Mouse (Mus musculus): Measurements from ENCODE around the gene Apba1. TPM values are rescaled to one million over a fixed set of nuclear protein-coding genes. Genes with fewer than 3 reads are reported as not detected.

The Apba1 gene
- polyA plus RNA-seq, 1 experiment from 2014 or later, result 0.79 TPM

DNA sequence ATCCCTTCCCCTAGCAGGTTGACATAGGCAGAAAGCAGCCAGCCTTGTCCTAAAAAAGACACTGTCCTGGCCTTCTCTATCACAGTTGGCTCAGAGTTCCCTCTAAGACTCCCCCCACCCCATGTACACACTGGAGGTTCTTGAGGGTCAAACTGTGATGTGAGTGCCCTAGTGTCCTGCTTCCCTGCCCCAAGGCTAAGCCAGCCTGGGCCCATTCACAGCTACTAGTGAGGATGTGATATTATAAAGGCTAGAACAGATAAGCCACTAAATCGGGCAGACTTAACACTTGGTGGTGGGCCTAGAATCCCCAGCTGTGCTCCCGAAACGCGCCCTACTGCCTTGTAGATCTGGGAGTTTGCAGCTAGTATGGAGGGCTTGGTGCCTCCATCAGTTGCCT lies 188.1 kb downstream of the Apba1 start:
- no peak overlapping the region for H3K4me2 ChIP-seq (replicated peaks; ENCODE audit: low read depth, low read length)
- H3K27me3 ChIP-seq (ENCODE audit: control insufficient read depth, insufficient read depth, low read length), result no peaks in the 10 kb centered on the region
- H3K4me1 ChIP-seq (ENCODE audit: control insufficient read depth, insufficient read depth, low read length), result 0 out of 2 replicates have a peak, but pooled peaks cover 4% of the 10 kb centered on the region
- ATAC-seq (ENCODE audit: low FRiP score, low TSS enrichment), result no peak
- H3K9me3 ChIP-seq (ENCODE audit: control insufficient read depth, low read length), result no peaks in the 10 kb centered on the region
- H3K9ac ChIP-seq (ENCODE audit: low read depth, low read length), result no peak overlapping the region
- WGBS, result 85% methylated on average over 4 of the region's 4 CpGs
- H3K4me3 ChIP-seq (ENCODE audit: low read length), result no peak overlapping the region
- H3K27ac ChIP-seq (ENCODE audit: low read depth, low read length), result no peak overlapping the region
- no peaks in the 10 kb centered on the region for H3K36me3 ChIP-seq (ENCODE audit: control insufficient read depth, insufficient read depth, low read length)

- ATAC-seq (ENCODE audit: low FRiP score, low TSS enrichment), result no peak
- Histone ChIP-seq H3K27me3 (ENCODE audit: control insufficient read depth, insufficient read depth, low read length) (no peaks in the 10 kb centered on the region), H3K9ac (ENCODE audit: low read depth, low read length) (no peak overlapping the region), H3K4me2 (replicated peaks; ENCODE audit: low read depth, low read length) (no peak overlapping the region), H3K9me3 (ENCODE audit: control insufficient read depth, low read length) (no peaks in the 10 kb centered on the region), H3K27ac (ENCODE audit: low read depth, low read length) (no peak overlapping the region), H3K4me3 (ENCODE audit: low read length) (no peak overlapping the region), H3K4me1 (ENCODE audit: control insufficient read depth, insufficient read depth, low read length) (0 out of 2 replicates have a peak, but pooled peaks cover 4% of the 10 kb centered on the region), H3K36me3 (ENCODE audit: control insufficient read depth, insufficient read depth, low read length) (no peaks in the 10 kb centered on the region)
- WGBS, result 63% methylated on average over 4 of the region's 4 CpGs
Observed at GRCm38 (mm10) chr19:23947871-23948270, 189.2 kb downstream of the Apba1 start.

GRCm38 (mm10) chr19:23948301-23949000 lies 189.8 kb downstream of the Apba1 start:
- 0 out of 2 replicates have a peak, but pooled peaks cover 4% of the 10 kb centered on the region for H3K4me1 ChIP-seq (ENCODE audit: control insufficient read depth, insufficient read depth, low read length)
- ATAC-seq (ENCODE audit: low FRiP score, low TSS enrichment), result no peak
- H3K4me2 ChIP-seq (replicated peaks; ENCODE audit: low read depth, low read length), result no peak overlapping the region
- no peaks in the 10 kb centered on the region for H3K9me3 ChIP-seq (ENCODE audit: control insufficient read depth, low read length)
- H3K4me3 ChIP-seq (ENCODE audit: low read length), result no peak overlapping the region
- WGBS, result 43% methylated on average over 12 of the region's 12 CpGs
- no peaks in the 10 kb centered on the region for H3K27me3 ChIP-seq (ENCODE audit: control insufficient read depth, insufficient read depth, low read length)
- H3K9ac ChIP-seq (ENCODE audit: low read depth, low read length), result no peak overlapping the region
- no peak overlapping the region for H3K27ac ChIP-seq (ENCODE audit: low read depth, low read length)
- no peaks in the 10 kb centered on the region for H3K36me3 ChIP-seq (ENCODE audit: control insufficient read depth, insufficient read depth, low read length)

GRCm38 (mm10) chr19:23955461-23955860 lies 196.8 kb downstream of the Apba1 start:
- Histone ChIP-seq H3K4me3 (ENCODE audit: low read length) (no peak overlapping the region), H3K4me2 (replicated peaks; ENCODE audit: low read depth, low read length) (no peak overlapping the region), H3K27ac (ENCODE audit: low read depth, low read length) (no peak overlapping the region), H3K9me3 (ENCODE audit: control insufficient read depth, low read length) (no peaks in the 10 kb centered on the region), H3K4me1 (ENCODE audit: control insufficient read depth, insufficient read depth, low read length) (peaks cover 9% of the 10 kb centered on the region), H3K9ac (ENCODE audit: low read depth, low read length) (no peak overlapping the region), H3K36me3 (ENCODE audit: control insufficient read depth, insufficient read depth, low read length) (no peaks in the 10 kb centered on the region), H3K27me3 (ENCODE audit: control insufficient read depth, insufficient read depth, low read length) (no peaks in the 10 kb centered on the region)
- WGBS, result 85% methylated on average over 8 of the region's 8 CpGs
- ATAC-seq (ENCODE audit: low FRiP score, low TSS enrichment), result no peak

DNA sequence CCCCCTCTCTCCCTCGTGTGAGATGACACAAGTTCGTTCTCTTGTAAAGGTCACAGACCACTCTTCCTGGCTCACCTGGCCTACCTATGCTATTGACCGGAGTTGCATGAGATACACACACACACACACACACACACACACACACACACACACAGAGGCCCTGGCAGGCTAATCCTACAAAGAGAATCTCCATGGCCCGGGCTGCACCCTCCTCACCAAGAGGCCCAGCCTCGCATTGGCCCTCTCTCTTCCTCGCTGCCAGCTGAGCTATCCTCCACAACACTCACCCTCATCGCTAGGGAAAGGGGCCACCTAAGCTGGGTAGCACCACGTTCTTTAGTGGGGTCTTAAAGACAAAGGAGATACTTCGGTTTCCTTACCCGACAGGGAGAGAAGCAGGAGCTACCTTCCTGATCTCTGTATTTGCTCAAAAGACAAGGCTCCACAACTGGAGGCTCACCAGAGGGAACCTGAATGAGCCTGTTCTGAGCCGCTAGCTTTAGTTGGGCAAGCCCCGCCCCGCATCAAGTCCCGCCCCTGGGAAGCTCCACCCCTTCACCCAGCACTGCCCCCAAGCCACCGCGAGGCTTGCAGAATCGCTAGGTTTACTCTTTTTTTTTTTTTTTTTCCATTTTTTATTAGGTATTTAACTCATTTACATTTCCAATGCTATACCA lies 197.8 kb downstream of the Apba1 start:
- no peak overlapping the region for H3K4me3 ChIP-seq (ENCODE audit: low read length)
- no peaks in the 10 kb centered on the region for H3K27me3 ChIP-seq (ENCODE audit: control insufficient read depth, insufficient read depth, low read length)
- WGBS, result 64% methylated on average over 17 of the region's 17 CpGs
- H3K27ac ChIP-seq (ENCODE audit: low read depth, low read length), result no peak overlapping the region
- no peaks in the 10 kb centered on the region for H3K36me3 ChIP-seq (ENCODE audit: control insufficient read depth, insufficient read depth, low read length)
- H3K4me1 ChIP-seq (ENCODE audit: control insufficient read depth, insufficient read depth, low read length), result peaks cover 11% of the 10 kb centered on the region
- no peaks in the 10 kb centered on the region for H3K9me3 ChIP-seq (ENCODE audit: control insufficient read depth, low read length)
- H3K9ac ChIP-seq (ENCODE audit: low read depth, low read length), result no peak overlapping the region
- no peak for ATAC-seq (ENCODE audit: low FRiP score, low TSS enrichment)
- no peak overlapping the region for H3K4me2 ChIP-seq (replicated peaks; ENCODE audit: low read depth, low read length)

DNA sequence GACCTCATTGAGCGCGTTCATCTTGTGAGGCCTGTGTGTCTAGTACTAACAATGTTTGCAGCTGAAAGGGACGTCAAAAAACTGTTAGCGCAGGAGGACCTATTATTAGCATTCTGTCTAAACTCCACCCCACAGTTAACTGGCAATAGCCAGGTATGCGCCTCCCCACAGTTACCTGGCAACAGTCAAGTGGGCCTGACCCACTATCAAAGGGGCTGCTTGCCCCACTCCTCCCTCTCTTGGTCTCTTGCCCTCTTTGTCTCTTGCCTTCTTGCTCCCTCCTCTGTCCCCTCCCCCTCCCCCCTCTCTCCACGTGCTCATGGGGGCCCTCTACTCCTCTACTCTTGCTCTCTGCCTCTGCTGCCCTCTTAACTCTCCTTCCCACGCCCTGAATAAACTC lies 198.9 kb downstream of the Apba1 start:
- no peaks in the 10 kb centered on the region for H3K36me3 ChIP-seq (ENCODE audit: control insufficient read depth, insufficient read depth, low read length)
- H3K27ac ChIP-seq (ENCODE audit: low read depth, low read length), result no peak overlapping the region
- no peaks in the 10 kb centered on the region for H3K27me3 ChIP-seq (ENCODE audit: control insufficient read depth, insufficient read depth, low read length)
- H3K4me2 ChIP-seq (replicated peaks; ENCODE audit: low read depth, low read length), result no peak overlapping the region
- ATAC-seq (ENCODE audit: low FRiP score, low TSS enrichment), result no peak
- no peaks in the 10 kb centered on the region for H3K9me3 ChIP-seq (ENCODE audit: control insufficient read depth, low read length)
- H3K9ac ChIP-seq (ENCODE audit: low read depth, low read length), result no peak overlapping the region
- peaks cover 11% of the 10 kb centered on the region for H3K4me1 ChIP-seq (ENCODE audit: control insufficient read depth, insufficient read depth, low read length)
- WGBS, result 74% methylated on average over 7 of the region's 7 CpGs
- no peak overlapping the region for H3K4me3 ChIP-seq (ENCODE audit: low read length)

DNA sequence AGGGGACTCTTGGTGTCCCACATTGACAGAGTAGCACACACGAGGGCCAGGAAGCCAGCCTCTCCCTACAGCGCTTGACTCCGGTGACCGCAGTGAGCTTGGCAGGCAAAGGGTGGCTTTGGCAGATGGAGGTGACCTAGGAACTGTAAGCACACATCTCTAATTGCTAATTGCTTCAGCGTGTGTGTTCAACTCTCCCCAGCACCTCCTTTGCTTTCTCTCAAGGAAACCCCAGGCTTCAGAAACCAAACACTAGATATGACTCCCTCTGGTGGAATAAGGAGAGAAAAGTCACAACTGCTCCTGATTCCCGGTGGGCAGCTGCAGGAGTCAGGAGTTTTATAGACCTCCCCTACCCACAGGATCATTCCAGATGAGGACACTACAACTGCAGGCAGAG lies 200.2 kb downstream of the Apba1 start:
- no peaks in the 10 kb centered on the region for H3K36me3 ChIP-seq (ENCODE audit: control insufficient read depth, insufficient read depth, low read length)
- no peak overlapping the region for H3K27ac ChIP-seq (ENCODE audit: low read depth, low read length)
- H3K4me1 ChIP-seq (ENCODE audit: control insufficient read depth, insufficient read depth, low read length), result peaks cover 11% of the 10 kb centered on the region
- peaks cover 2% of the 10 kb centered on the region; the same call in 1 of the 2 replicates for H3K9me3 ChIP-seq (ENCODE audit: control insufficient read depth, low read length)
- no peak overlapping the region for H3K4me3 ChIP-seq (ENCODE audit: low read length)
- H3K4me2 ChIP-seq (replicated peaks; ENCODE audit: low read depth, low read length), result no peak overlapping the region
- no peak for ATAC-seq (ENCODE audit: low FRiP score, low TSS enrichment)
- no peak overlapping the region for H3K9ac ChIP-seq (ENCODE audit: low read depth, low read length)
- no peaks in the 10 kb centered on the region for H3K27me3 ChIP-seq (ENCODE audit: control insufficient read depth, insufficient read depth, low read length)
- WGBS, result 44% methylated on average over 6 of the region's 6 CpGs

GRCm38 (mm10) chr19:23959870-23960269 lies 201.2 kb downstream of the Apba1 start:
- H3K9me3 ChIP-seq (ENCODE audit: control insufficient read depth, low read length), result peaks cover 2% of the 10 kb centered on the region; the same call in 1 of the 2 replicates
- no peaks in the 10 kb centered on the region for H3K36me3 ChIP-seq (ENCODE audit: control insufficient read depth, insufficient read depth, low read length)
- H3K27me3 ChIP-seq (ENCODE audit: control insufficient read depth, insufficient read depth, low read length), result no peaks in the 10 kb centered on the region
- H3K4me3 ChIP-seq (ENCODE audit: low read length), result no peak overlapping the region
- peaks cover 11% of the 10 kb centered on the region for H3K4me1 ChIP-seq (ENCODE audit: control insufficient read depth, insufficient read depth, low read length)
- H3K9ac ChIP-seq (ENCODE audit: low read depth, low read length), result no peak overlapping the region
- peak; percentile 18; the same call in 1 of the 2 replicates for ATAC-seq (ENCODE audit: low FRiP score, low TSS enrichment)
- no peak overlapping the region for H3K4me2 ChIP-seq (replicated peaks; ENCODE audit: low read depth, low read length)
- whole genome bisulfite sequencing, result 29% methylated on average over 7 of the region's 7 CpGs
- H3K27ac ChIP-seq (ENCODE audit: low read depth, low read length), result no peak overlapping the region

DNA sequence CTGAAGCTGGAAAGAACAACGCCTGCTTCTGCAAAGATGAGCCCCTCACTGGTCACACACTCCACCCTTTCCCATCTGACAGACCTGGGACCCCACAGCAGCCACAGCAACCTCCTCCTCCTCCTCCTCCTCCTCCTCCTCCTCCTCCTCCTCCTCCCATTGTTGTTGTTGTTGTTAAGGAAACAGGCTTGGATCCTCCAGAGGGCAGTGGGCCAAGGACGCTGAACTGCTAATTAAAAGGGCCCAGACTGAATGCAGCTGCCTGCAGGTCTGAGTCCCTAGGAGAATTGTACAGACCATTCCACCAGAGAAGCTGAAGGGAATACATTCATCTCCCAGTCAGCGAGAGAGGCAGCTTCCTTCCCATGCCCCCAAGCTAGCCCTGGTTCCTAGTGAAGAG lies 201.6 kb downstream of the Apba1 start:
- Histone ChIP-seq H3K36me3 (ENCODE audit: control insufficient read depth, insufficient read depth, low read length) (no peaks in the 10 kb centered on the region), H3K4me1 (ENCODE audit: control insufficient read depth, insufficient read depth, low read length) (peaks cover 11% of the 10 kb centered on the region), H3K9ac (ENCODE audit: low read depth, low read length) (no peak overlapping the region), H3K4me3 (ENCODE audit: low read length) (no peak overlapping the region), H3K27ac (ENCODE audit: low read depth, low read length) (0 out of 2 replicates have a peak overlapping the region, but pooled peaks have one; percentile 12), H3K4me2 (replicated peaks; ENCODE audit: low read depth, low read length) (no peak overlapping the region), H3K27me3 (ENCODE audit: control insufficient read depth, insufficient read depth, low read length) (no peaks in the 10 kb centered on the region), H3K9me3 (ENCODE audit: control insufficient read depth, low read length) (peaks cover 2% of the 10 kb centered on the region; the same call in 1 of the 2 replicates)
- peak; percentile 63; the same call in 1 of the 2 replicates for ATAC-seq (ENCODE audit: low FRiP score, low TSS enrichment)
- WGBS, result 28% methylated on average over 3 of the region's 3 CpGs
